Mouse (Mus musculus) heart, postnatal 0 days (tissue): ENCODE data around the gene Cyb5d1. TPM values are rescaled to one million over a fixed set of nuclear protein-coding genes. Genes with fewer than 3 reads are reported as not detected.

Experiments used
- ATAC-seq: fragments of 200-750 bp; cut with Nextera tagmentation; 2 replicates; pipeline ENCODE4 v1.8.0; 2017; ENCODE audit warnings: low read depth, moderate number of reproducible peaks, moderate library complexity; ENCODE audit not compliant: insufficient read depth
- DNase-seq: peaks from one replicate; pipeline ENCODE4 v3.0.0-alpha.2; 2016; ENCODE audit warnings: low spot score
- H3K27ac ChIP-seq: fragments of 300-500 bp; sonication (generic); 2 replicates; pipeline ENCODE4 v1.5.1; 2014; ENCODE audit warnings: low read depth, mild to moderate bottlenecking
- H3K27me3 ChIP-seq: fragments of 300-500 bp; sonication (generic); 2 replicates; pipeline ENCODE4 v1.6.1; 2014; ENCODE audit warnings: low read length, mixed read lengths; ENCODE audit not compliant: control insufficient read depth, insufficient read depth
- H3K36me3 ChIP-seq: fragments of 300-500 bp; sonication (generic); replicated peaks from 2 replicates; pipeline ENCODE4 v1.6.1; 2014; ENCODE audit warnings: low read length, mixed read lengths; ENCODE audit not compliant: control insufficient read depth, insufficient read depth
- H3K4me1 ChIP-seq: fragments of 300-500 bp; sonication (generic); 2 replicates; pipeline ENCODE4 v1.6.1; 2014; ENCODE audit warnings: antibody characterized with exemption; ENCODE audit not compliant: control insufficient read depth, insufficient read depth
- H3K4me2 ChIP-seq: fragments of 300-500 bp; sonication (generic); 2 replicates; pipeline ENCODE4 v1.6.1; 2014; ENCODE audit warnings: low read depth, mild to moderate bottlenecking, low read length, moderate library complexity
- H3K4me3 ChIP-seq: fragments of 300-500 bp; sonication (generic); 2 replicates; pipeline ENCODE4 v1.5.1; 2014; ENCODE audit warnings: low read depth, low read length
- H3K9ac ChIP-seq: fragments of 300-500 bp; sonication (generic); replicated peaks from 2 replicates; pipeline ENCODE4 v1.6.1; 2014; ENCODE audit warnings: low read depth, low read length, mixed read lengths
- H3K9me3 ChIP-seq: fragments of 300-500 bp; sonication (generic); replicated peaks from 2 replicates; pipeline ENCODE4 v1.6.1; 2016; ENCODE audit warnings: low read length; ENCODE audit not compliant: control insufficient read depth
- CTCF ChIP-seq: IDR thresholded peaks from 2 replicates; pipeline ENCODE4 v1.5.1; 2016; ENCODE audit warnings: antibody characterized with exemption, control low read depth, low read depth
- EP300 ChIP-seq: IDR thresholded peaks from 2 replicates; pipeline ENCODE4 v1.6.1; 2016; ENCODE audit warnings: antibody characterized with exemption, low read depth
- WGBS: fragments of 180-500 bp; shearing (Covaris S2); extraction: QIAGEN DNeasy Blood & Tissue Kit; methylation state at CpG from one replicate; pipeline ENCODE4 v1.1.7; 2014; 5-methylcytosine and 5-hydroxymethylcytosine counted together
- polyA plus RNA-seq: library from polyadenylated mRNA; unstranded; fragments of >200 nt; fragmentation: Nextera tagmentation; extraction: Ambion mirVana; gene quantifications from 2 replicates; pipeline ENCODE4 v1.2.1, GENCODE M21; 2015
- total RNA-seq: library from RNA; depleted of rRNA; stranded (reverse); fragments of >200 nt; gene quantifications from 2 replicates; pipeline ENCODE4 v1.2.3, GENCODE M21; 2014; ENCODE audit warnings: low replicate concordance

Gene Cyb5d1
- total and polyA plus RNA-seq, 2 experiments from 2014 or later: 16.7 to 17.6 TPM

DNA sequence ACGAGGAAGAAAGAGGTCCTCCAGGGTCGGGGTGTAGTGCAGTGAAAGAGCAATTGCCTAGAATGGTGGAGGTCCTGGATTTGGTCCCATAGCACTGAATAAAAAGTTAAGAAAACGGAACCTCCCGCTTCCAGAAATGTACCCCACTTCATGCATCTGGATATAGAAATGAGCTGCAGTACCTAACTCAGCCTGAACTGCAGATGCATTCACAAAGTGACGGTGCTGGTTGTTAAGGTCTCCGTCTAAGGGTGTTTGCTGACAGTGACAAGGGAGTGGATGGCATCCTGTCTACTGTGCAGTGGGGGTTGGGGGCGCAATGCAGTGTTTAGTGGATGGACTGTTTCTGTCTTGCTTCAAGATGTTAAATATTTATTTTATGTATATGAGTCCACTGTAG is 8.7 kb downstream of the Cyb5d1 start:
- Histone ChIP-seq H3K36me3 (no peaks in the 10 kb centered on the region), H3K4me2 (no peak overlapping the region), H3K9me3 (no peaks in the 10 kb centered on the region), H3K4me3 (no peak overlapping the region), H3K27ac (no peak overlapping the region), H3K27me3 (no peaks in the 10 kb centered on the region), H3K4me1 (0 out of 2 replicates have a peak, but pooled peaks cover 7% of the 10 kb centered on the region), H3K9ac (no peak overlapping the region)
- ATAC-seq: no peak
- TF ChIP-seq EP300: no peak
- TF ChIP-seq CTCF: no peak
- 67% methylated on average over 7 of the region's 7 CpGs for WGBS
- no peak for DNase-seq

DNA sequence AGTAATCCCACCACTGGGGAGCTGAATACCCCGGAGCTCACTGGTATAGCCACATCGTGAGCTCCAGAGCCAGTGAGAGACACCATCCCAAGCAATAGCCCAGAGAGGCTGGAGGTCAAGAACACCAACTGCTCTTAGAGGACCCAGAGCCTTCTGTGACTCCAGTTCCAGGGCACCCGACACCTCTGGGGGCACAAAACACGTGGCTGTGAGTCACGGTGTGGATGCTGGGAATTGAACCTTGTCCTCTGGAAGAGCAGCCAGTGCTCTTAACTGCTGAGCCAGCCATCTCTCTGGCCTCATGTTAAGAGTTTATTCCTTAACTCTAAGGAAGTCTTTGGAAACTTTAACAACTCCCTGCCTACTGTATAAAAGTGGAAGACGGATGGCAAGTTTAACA is 10.5 kb downstream of the Cyb5d1 start:
- Histone ChIP-seq H3K9ac (no peak overlapping the region), H3K36me3 (no peaks in the 10 kb centered on the region), H3K4me2 (no peak overlapping the region), H3K9me3 (no peaks in the 10 kb centered on the region), H3K4me3 (no peak overlapping the region), H3K4me1 (0 out of 2 replicates have a peak, but pooled peaks cover 7% of the 10 kb centered on the region), H3K27me3 (no peaks in the 10 kb centered on the region), H3K27ac (no peak overlapping the region)
- TF ChIP-seq CTCF (no peak), EP300 (no peak)
- ATAC-seq (no peak), DNase-seq (no peak)
- WGBS: 69% methylated on average over 6 of the region's 6 CpGs

GRCm38 (mm10) chr11:69382478-69383105 is 12.8 kb downstream of the Cyb5d1 start:
- H3K4me1 ChIP-seq: 0 out of 2 replicates have a peak, but pooled peaks cover 7% of the 10 kb centered on the region
- TF ChIP-seq CTCF: no peak
- TF ChIP-seq EP300: no peak
- ATAC-seq (no peak; the same call in 1 of the 2 replicates), DNase-seq (no peak)
- 52% methylated on average over 10 of the region's 10 CpGs for WGBS
- H3K27me3 ChIP-seq: no peaks in the 10 kb centered on the region
- no peaks in the 10 kb centered on the region for H3K9me3 ChIP-seq
- H3K4me3 ChIP-seq: no peak overlapping the region
- H3K27ac ChIP-seq: no peak overlapping the region
- no peak overlapping the region for H3K4me2 ChIP-seq
- no peaks in the 10 kb centered on the region for H3K36me3 ChIP-seq
- H3K9ac ChIP-seq: no peak overlapping the region; the same call in 1 of the 2 replicates

DNA sequence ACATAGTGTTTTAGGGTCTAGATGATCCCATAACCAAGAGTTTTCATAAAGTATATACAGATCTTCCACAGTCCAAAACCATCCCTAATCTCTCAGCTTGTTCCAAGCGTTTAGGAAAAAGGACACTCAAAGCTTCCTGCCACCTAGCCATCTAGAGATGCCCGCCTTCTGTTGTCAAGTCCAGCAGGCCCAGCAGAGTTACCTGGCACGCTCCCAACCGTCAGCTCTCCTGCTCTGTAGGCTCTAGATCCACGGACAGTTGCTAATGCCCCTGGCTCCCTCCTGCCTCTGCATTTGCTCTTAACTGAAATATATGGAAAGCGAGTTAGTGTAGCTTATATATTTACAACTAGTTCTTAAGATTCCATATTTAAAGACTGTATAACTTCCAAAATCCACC is 14.1 kb downstream of the Cyb5d1 start:
- Histone ChIP-seq H3K4me3 (no peak overlapping the region), H3K9me3 (no peaks in the 10 kb centered on the region), H3K4me2 (no peak overlapping the region), H3K36me3 (no peaks in the 10 kb centered on the region), H3K27me3 (no peaks in the 10 kb centered on the region), H3K4me1 (0 out of 2 replicates have a peak, but pooled peaks cover 7% of the 10 kb centered on the region), H3K9ac (no peak overlapping the region), H3K27ac (no peak overlapping the region)
- WGBS: 46% methylated on average over 6 of the region's 6 CpGs
- no peak for DNase-seq
- ATAC-seq: no peak
- TF ChIP-seq EP300 (no peak), CTCF (no peak)

DNA sequence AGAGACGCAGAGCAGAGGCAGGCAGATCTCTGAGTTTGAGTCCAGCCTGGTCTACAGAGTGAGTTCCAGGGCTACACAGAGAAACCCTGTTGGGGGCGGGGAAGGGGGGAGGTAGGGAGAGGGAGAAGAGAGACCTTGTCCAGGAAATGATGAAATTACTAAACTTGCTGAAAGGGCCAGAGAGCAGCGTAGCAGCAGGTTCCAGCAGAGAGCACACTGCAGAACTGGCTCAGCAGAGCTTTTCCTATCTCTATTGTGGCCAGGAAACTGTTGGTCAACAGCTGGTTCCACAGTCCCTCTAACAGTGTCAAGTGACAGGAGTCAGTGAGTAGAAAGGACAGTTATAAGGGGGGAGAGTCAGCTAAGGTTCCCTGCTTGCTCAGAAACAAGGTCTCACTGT is 15.8 kb downstream of the Cyb5d1 start:
- ATAC-seq (no peak), DNase-seq (no peak)
- TF ChIP-seq EP300 (no peak), CTCF (no peak)
- Histone ChIP-seq H3K4me1 (0 out of 2 replicates have a peak, but pooled peaks cover 7% of the 10 kb centered on the region), H3K4me3 (no peak overlapping the region), H3K4me2 (no peak overlapping the region), H3K9me3 (no peaks in the 10 kb centered on the region), H3K27me3 (no peaks in the 10 kb centered on the region), H3K36me3 (no peaks in the 10 kb centered on the region), H3K27ac (no peak overlapping the region), H3K9ac (no peak overlapping the region)
- WGBS: 67% methylated on average over 3 of the region's 3 CpGs

- WGBS: 58% methylated on average over 3 of the region's 3 CpGs
- Histone ChIP-seq H3K9me3 (no peaks in the 10 kb centered on the region), H3K4me3 (no peak overlapping the region), H3K27me3 (no peaks in the 10 kb centered on the region), H3K4me1 (0 out of 2 replicates have a peak, but pooled peaks cover 4% of the 10 kb centered on the region), H3K36me3 (0 out of 2 replicates have a peak, but pooled peaks cover 6% of the 10 kb centered on the region), H3K27ac (no peak overlapping the region), H3K9ac (no peak overlapping the region), H3K4me2 (no peak overlapping the region)
- ATAC-seq: no peak
- no peak for DNase-seq
- no peak for TF ChIP-seq CTCF
- no peak for TF ChIP-seq EP300
Observed at GRCm38 (mm10) chr11:69377766-69378165, 17.7 kb downstream of the Cyb5d1 start.
